In the genomic region with DNA sequence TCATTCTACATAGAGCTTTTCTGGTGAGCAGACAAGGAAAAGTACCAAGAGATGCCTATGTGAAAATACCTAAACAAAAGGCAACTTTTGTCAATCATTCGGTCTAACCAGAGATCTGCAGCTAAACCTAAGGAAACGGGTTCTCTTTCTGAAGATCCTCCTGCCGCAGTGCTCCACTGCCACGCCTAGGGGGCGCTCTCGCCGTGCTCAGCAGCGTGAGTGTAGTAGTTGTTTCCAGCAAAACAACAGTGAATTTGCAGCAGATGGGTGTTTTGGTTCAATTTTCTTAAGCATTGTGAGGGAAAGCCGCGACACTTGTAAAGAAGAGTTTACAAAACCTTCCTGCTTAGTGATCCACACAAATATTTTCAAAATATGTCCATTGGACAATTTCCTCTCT, we compare ENCODE assay signal across 9 mouse cellular contexts.
DNase-seq lines count a peak whose midpoint lies in the region; ATAC-seq and TF ChIP-seq lines count a peak whose summit lies in the region.
"Had no signal": no experiment of that assay in that cellular context is flagged by ENCODE, and none has a peak within 500 bp of the region (broad histone marks: within the 10 kb centered on the region; RNA-seq: fewer than 3 reads in every experiment).

No protein-coding gene starts in this region.

- peak; percentile 93 for TF ChIP-seq CTCF in kidney, adult 2 months (conservative IDR thresholded peaks at IDR 0.05; ENCODE audit: insufficient read depth, insufficient read length, low read depth, low read length)
- peak; percentile 85 for TF ChIP-seq CTCF in lung, embryonic 14.5 days (IDR thresholded peaks at IDR 0.05; ENCODE audit: low read depth)

- ATAC-seq in kidney, embryonic 14.5 days (ENCODE audit: low FRiP score, low TSS enrichment) = no peak
- ATAC-seq in forebrain, embryonic 12.5 days (ENCODE audit: low FRiP score) = no peak
- no peak for ATAC-seq in lung, embryonic 14.5 days (ENCODE audit: insufficient read depth)

- WGBS in kidney, adult 2 months = 12% methylated on average over 10 of the region's 10 CpGs
- whole genome bisulfite sequencing in kidney, embryonic 14.5 days = 14% methylated on average over 10 of the region's 10 CpGs
- WGBS in forebrain, embryonic 12.5 days = 10% methylated on average over 10 of the region's 10 CpGs
- WGBS in lung, embryonic 14.5 days = 15% methylated on average over 10 of the region's 10 CpGs

- no peaks in the 10 kb centered on the region for H3K36me3 ChIP-seq in kidney, adult 2 months (ENCODE audit: control insufficient read depth, insufficient read depth, low read length)
- H3K36me3 ChIP-seq in kidney, embryonic 14.5 days (ENCODE audit: control insufficient read depth, insufficient read depth, low read length) = no peaks in the 10 kb centered on the region
- H3K36me3 ChIP-seq in forebrain, embryonic 12.5 days (replicated peaks) = no peaks in the 10 kb centered on the region
- no peaks in the 10 kb centered on the region for H3K36me3 ChIP-seq in lung, embryonic 14.5 days (ENCODE audit: insufficient read depth)
- H3K36me3 ChIP-seq: embryonic facial prominence, embryonic 12.5 days had no signal

- no peak overlapping the region for H3K9ac ChIP-seq in kidney, embryonic 14.5 days (ENCODE audit: low read depth, low read length)
- H3K9ac ChIP-seq in forebrain, embryonic 12.5 days = no peak overlapping the region
- H3K9ac ChIP-seq in lung, embryonic 14.5 days = no peak overlapping the region
- H3K9ac ChIP-seq: embryonic facial prominence, embryonic 12.5 days had no signal

- H3K4me3 ChIP-seq in kidney, adult 2 months (ENCODE audit: insufficient read depth, low read depth, low read length) = no peak overlapping the region
- H3K4me3 ChIP-seq in kidney, embryonic 14.5 days (ENCODE audit: low read length) = no peak overlapping the region
- H3K4me3 ChIP-seq in forebrain, embryonic 12.5 days (replicated peaks) = no peak overlapping the region
- no peak overlapping the region for H3K4me3 ChIP-seq in lung, embryonic 14.5 days (ENCODE audit: low read depth, low read length)
- H3K4me3 ChIP-seq: embryonic facial prominence, embryonic 12.5 days had no signal

- no peaks in the 10 kb centered on the region for H3K4me1 ChIP-seq in kidney, adult 2 months (ENCODE audit: control insufficient read depth, insufficient read depth, low read length)
- no peaks in the 10 kb centered on the region for H3K4me1 ChIP-seq in kidney, embryonic 14.5 days (ENCODE audit: control insufficient read depth, insufficient read depth, low read length)
- H3K4me1 ChIP-seq in forebrain, embryonic 12.5 days = peaks cover 6% of the 10 kb centered on the region
- H3K4me1 ChIP-seq in lung, embryonic 14.5 days (ENCODE audit: insufficient read depth) = no peaks in the 10 kb centered on the region
- H3K4me1 ChIP-seq: embryonic facial prominence, embryonic 12.5 days had no signal

- H3K27me3 ChIP-seq in kidney, adult 2 months (replicated peaks; ENCODE audit: control insufficient read depth, insufficient read depth, low read length) = no peaks in the 10 kb centered on the region; the same call in 1 of the 2 replicates
- no peaks in the 10 kb centered on the region for H3K27me3 ChIP-seq in kidney, embryonic 14.5 days (ENCODE audit: control insufficient read depth, insufficient read depth, low read length)
- H3K27me3 ChIP-seq in forebrain, embryonic 12.5 days = no peaks in the 10 kb centered on the region; the same call in 1 of the 2 replicates
- no peaks in the 10 kb centered on the region for H3K27me3 ChIP-seq in lung, embryonic 14.5 days (ENCODE audit: insufficient read depth, low read length)
- H3K27me3 ChIP-seq: embryonic facial prominence, embryonic 12.5 days had no signal

- no peak overlapping the region for H3K27ac ChIP-seq in kidney, adult 2 months (ENCODE audit: insufficient read depth, low read depth, low read length)
- H3K27ac ChIP-seq in kidney, embryonic 14.5 days (ENCODE audit: low read depth, low read length) = no peak overlapping the region
- no peak overlapping the region for H3K27ac ChIP-seq in forebrain, embryonic 12.5 days
- no peak overlapping the region for H3K27ac ChIP-seq in lung, embryonic 14.5 days (ENCODE audit: low read depth)
- H3K27ac ChIP-seq: embryonic facial prominence, embryonic 12.5 days had no signal

- H3K9me3 ChIP-seq in kidney, embryonic 14.5 days (ENCODE audit: control insufficient read depth, low read length) = no peaks in the 10 kb centered on the region
- H3K9me3 ChIP-seq in forebrain, embryonic 12.5 days = no peaks in the 10 kb centered on the region
- H3K9me3 ChIP-seq in lung, embryonic 14.5 days (ENCODE audit: low read depth, low read length) = no peaks in the 10 kb centered on the region
- H3K9me3 ChIP-seq: embryonic facial prominence, embryonic 12.5 days had no signal

- no peak overlapping the region for H3K4me2 ChIP-seq in kidney, embryonic 14.5 days (replicated peaks; ENCODE audit: low read depth, low read length)
- 0 out of 2 replicates have a peak overlapping the region, but pooled peaks have one; percentile 2 for H3K4me2 ChIP-seq in forebrain, embryonic 12.5 days
- H3K4me2 ChIP-seq in lung, embryonic 14.5 days = no peak overlapping the region
- H3K4me2 ChIP-seq: embryonic facial prominence, embryonic 12.5 days had no signal

- peak; percentile 41 for DNase-seq in kidney, adult 2 months
- DNase-seq in brain, adult 2 months (ENCODE audit: low read depth, low spot score) = peak; percentile 75
- peak; percentile 74 for DNase-seq in layer of hippocampus, adult 11-12 months (ENCODE audit: low spot score)
- peak; percentile 77 for DNase-seq in lung, embryonic 14.5 days
- DNase-seq in retina, postnatal 7 days (ENCODE audit: low read depth, low spot score) = peak; percentile 35
- no peak for DNase-seq in spleen, postnatal 4 days (ENCODE audit: low spot score in 2 of 2)

- TF ChIP-seq POLR2A in kidney, adult 2 months (IDR thresholded peaks at IDR 0.05; ENCODE audit: low read depth, low read length) = no peak

Comparison
In these comparisons a context has a peak if more than half of its experiments do, and no peak if none do; other contexts are left out.
1. DNase-seq: peak in kidney, adult 2 months (single experiment), brain, adult 2 months (single experiment), layer of hippocampus, adult 11-12 months (single experiment), lung, embryonic 14.5 days (single experiment) and retina, postnatal 7 days (single experiment); none in spleen, postnatal 4 days (0 of 2).